Mouse (Mus musculus): Measurements from ENCODE around the gene Oprm1. TPM values are rescaled to one million over a fixed set of nuclear protein-coding genes. Genes with fewer than 3 reads are reported as not detected.

The Oprm1 gene
- polyA plus RNA-seq, 1 experiment from 2014 or later, result 0.04 TPM

DNA sequence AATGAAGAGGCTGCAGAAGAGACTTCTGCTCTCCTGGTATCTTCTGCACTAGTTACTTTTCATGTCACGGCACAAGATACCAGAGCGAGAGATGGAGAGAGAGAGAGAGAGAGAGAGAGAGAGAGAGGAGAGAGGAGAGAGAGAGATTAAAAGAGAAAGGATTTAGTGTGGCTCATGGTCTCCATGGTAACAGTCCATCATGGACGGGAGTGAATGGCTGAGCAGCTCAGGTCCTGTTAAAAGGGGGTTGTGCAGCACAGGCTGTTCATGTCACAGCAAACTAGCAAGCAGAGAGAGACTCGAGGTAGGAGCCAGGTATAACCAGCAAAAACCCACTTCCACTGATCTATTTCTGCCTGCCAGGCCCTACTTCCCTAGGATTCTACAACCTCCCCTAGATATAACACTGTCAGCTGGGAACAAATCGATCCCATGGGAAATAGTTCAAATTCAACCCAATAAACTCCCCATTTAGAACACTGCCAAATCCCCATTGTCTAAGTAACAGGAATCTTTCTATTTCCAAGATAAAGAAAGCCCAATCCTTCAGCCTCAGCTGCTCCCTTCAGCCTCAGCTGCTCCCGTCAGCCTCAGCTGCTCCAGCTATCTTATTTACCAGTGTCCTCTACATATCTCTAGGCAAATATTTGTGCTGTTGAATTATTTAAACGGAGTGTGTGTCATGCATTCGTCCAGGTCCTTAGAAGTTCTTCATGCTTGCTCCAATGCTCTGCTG lies 312.0 kb downstream of the Oprm1 start:
- 63% methylated on average over 8 of the region's 8 CpGs for WGBS
- Histone ChIP-seq H3K4me3 (replicated peaks; ENCODE audit: low read depth, low read length) (no peak overlapping the region), H3K4me1 (replicated peaks; ENCODE audit: insufficient read depth, low read length) (no peaks in the 10 kb centered on the region), H3K9me3 (replicated peaks; ENCODE audit: low read length) (no peaks in the 10 kb centered on the region), H3K36me3 (ENCODE audit: insufficient read depth, low read length) (no peaks in the 10 kb centered on the region), H3K27me3 (ENCODE audit: insufficient read depth, low read length) (no peaks in the 10 kb centered on the region), H3K4me2 (ENCODE audit: low read length) (no peak overlapping the region), H3K9ac (ENCODE audit: low read depth, low read length) (no peak overlapping the region), H3K27ac (no peak overlapping the region)
- ATAC-seq (replicated peaks; ENCODE audit: low FRiP score, low read depth) (no peak), DNase-seq (ENCODE audit: low spot score) (no peak)
- TF ChIP-seq CTCF (IDR thresholded peaks at IDR 0.05; ENCODE audit: low read depth), result no peak

DNA sequence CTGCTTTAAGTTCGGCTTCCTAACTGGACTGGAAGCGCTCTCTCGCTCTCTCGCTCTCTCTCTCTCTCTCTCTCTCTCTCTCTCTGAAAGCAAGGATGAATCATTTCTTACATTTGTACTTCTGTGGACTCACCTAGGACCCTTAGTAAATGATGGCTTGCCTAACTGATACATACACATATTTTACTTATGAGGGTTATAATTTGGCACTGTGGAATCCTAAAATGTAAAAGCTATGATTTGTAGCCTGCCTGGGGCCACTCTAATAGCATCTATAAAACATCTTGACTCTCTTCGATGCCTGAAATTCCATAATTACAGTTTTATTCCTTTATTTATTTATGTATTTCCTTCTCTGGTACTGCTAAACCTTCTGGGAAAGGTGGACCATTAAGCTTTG lies 312.6 kb downstream of the Oprm1 start:
- no peaks in the 10 kb centered on the region for H3K4me1 ChIP-seq (replicated peaks; ENCODE audit: insufficient read depth, low read length)
- no peak overlapping the region for H3K27ac ChIP-seq

DNA sequence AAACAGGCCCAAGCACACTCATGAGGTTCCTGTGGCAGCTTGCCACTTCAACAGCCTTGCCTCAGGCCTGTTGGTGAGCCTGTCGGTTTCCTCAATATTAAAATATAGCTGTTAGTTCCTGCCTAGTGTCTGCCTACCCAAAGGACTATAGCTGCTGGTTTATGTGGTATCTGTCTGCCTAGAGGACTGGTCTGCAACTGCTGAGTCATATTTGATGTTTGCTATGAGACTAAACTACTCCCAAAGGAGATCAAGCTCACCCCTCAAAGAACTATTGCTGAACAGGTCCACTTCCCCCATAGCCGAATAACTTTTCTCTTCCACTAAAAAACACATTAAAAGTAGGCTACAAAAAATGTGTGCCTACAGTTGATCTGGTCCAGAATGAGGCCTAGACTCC lies 315.9 kb downstream of the Oprm1 start:
- no peak for DNase-seq (ENCODE audit: low spot score)
- WGBS, result 83% methylated on average over 2 of the region's 2 CpGs

More for the DNA sequence above, 312.6 kb downstream of the Oprm1 start:
- Histone ChIP-seq H3K4me2 (ENCODE audit: low read length) (no peak overlapping the region), H3K4me3 (replicated peaks; ENCODE audit: low read depth, low read length) (no peak overlapping the region), H3K9ac (ENCODE audit: low read depth, low read length) (no peak overlapping the region), H3K27me3 (ENCODE audit: insufficient read depth, low read length) (no peaks in the 10 kb centered on the region), H3K9me3 (replicated peaks; ENCODE audit: low read length) (no peaks in the 10 kb centered on the region), H3K36me3 (ENCODE audit: insufficient read depth, low read length) (no peaks in the 10 kb centered on the region)
- WGBS, result 67% methylated on average over 5 of the region's 5 CpGs
- DNase-seq (ENCODE audit: low spot score) (peak; percentile 71), ATAC-seq (replicated peaks; ENCODE audit: low FRiP score, low read depth) (no peak)
- TF ChIP-seq CTCF (IDR thresholded peaks at IDR 0.05; ENCODE audit: low read depth), result no peak

DNA sequence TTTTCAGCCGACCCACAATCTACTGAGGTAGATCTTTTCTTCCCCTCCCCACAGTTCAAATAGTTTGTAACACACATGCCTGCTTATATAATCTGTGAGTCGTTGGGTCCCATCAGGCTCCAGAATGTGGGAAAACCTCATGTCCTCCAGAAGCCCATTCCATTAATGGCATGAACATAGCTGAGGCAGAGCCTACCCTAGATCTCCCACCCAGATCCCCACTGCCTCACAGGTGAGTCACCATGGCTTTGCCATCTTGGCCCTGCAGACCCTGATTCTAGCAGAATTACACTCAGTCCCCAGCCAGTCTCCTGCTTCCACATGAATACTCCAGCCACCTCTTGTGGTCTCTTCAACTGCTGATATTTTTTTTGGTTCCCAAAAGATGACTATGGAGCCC lies 317.4 kb downstream of the Oprm1 start:
- no peaks in the 10 kb centered on the region for H3K9me3 ChIP-seq (replicated peaks; ENCODE audit: low read length)
- no peak for ATAC-seq (replicated peaks; ENCODE audit: low FRiP score, low read depth)
- H3K36me3 ChIP-seq (ENCODE audit: insufficient read depth, low read length), result no peaks in the 10 kb centered on the region
- no peaks in the 10 kb centered on the region for H3K27me3 ChIP-seq (ENCODE audit: insufficient read depth, low read length)
- no peak overlapping the region for H3K4me3 ChIP-seq (replicated peaks; ENCODE audit: low read depth, low read length)
- 78% methylated on average over 2 of the region's 2 CpGs for WGBS
- no peak for TF ChIP-seq CTCF (IDR thresholded peaks at IDR 0.05; ENCODE audit: low read depth)
- DNase-seq (ENCODE audit: low spot score), result no peak
- H3K4me1 ChIP-seq (replicated peaks; ENCODE audit: insufficient read depth, low read length), result no peaks in the 10 kb centered on the region
- H3K27ac ChIP-seq, result no peak overlapping the region
- H3K9ac ChIP-seq (ENCODE audit: low read depth, low read length), result no peak overlapping the region
- no peak overlapping the region for H3K4me2 ChIP-seq (ENCODE audit: low read length)

More for the DNA sequence above, 315.9 kb downstream of the Oprm1 start:
- Histone ChIP-seq H3K9ac (ENCODE audit: low read depth, low read length) (no peak overlapping the region), H3K27ac (no peak overlapping the region), H3K36me3 (ENCODE audit: insufficient read depth, low read length) (no peaks in the 10 kb centered on the region), H3K4me1 (replicated peaks; ENCODE audit: insufficient read depth, low read length) (no peaks in the 10 kb centered on the region), H3K9me3 (replicated peaks; ENCODE audit: low read length) (no peaks in the 10 kb centered on the region), H3K4me2 (ENCODE audit: low read length) (no peak overlapping the region), H3K4me3 (replicated peaks; ENCODE audit: low read depth, low read length) (no peak overlapping the region), H3K27me3 (ENCODE audit: insufficient read depth, low read length) (no peaks in the 10 kb centered on the region)
- no peak for TF ChIP-seq CTCF (IDR thresholded peaks at IDR 0.05; ENCODE audit: low read depth)
- ATAC-seq (replicated peaks; ENCODE audit: low FRiP score, low read depth), result no peak

DNA sequence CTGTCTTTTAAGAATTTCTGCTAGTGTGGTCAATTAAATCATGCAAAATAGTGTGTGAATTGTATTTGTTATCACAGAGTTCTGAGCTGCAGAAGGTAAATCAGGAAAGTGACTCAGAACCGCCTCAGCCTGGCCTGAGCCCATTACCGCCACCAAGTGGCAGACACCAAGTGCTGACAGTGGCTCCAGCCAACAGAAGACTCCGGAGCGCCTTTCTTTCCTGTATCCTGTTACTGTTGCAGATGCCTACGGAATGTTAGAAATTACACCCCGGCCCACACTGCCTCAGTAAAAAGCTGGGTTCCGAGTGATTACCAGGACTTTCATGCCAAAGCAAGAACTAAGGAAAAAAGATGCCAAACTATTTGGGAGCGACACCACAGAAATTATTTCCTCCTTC lies 317.9 kb downstream of the Oprm1 start:
- ATAC-seq (replicated peaks; ENCODE audit: low FRiP score, low read depth), result peak; percentile 78
- Histone ChIP-seq H3K36me3 (ENCODE audit: insufficient read depth, low read length) (no peaks in the 10 kb centered on the region), H3K9me3 (replicated peaks; ENCODE audit: low read length) (no peaks in the 10 kb centered on the region), H3K9ac (ENCODE audit: low read depth, low read length) (no peak overlapping the region; the same call in 1 of the 2 replicates), H3K27me3 (ENCODE audit: insufficient read depth, low read length) (no peaks in the 10 kb centered on the region), H3K4me3 (replicated peaks; ENCODE audit: low read depth, low read length) (no peak overlapping the region), H3K27ac (peak overlapping the region; percentile 72), H3K4me2 (ENCODE audit: low read length) (peak overlapping the region; percentile 35), H3K4me1 (replicated peaks; ENCODE audit: insufficient read depth, low read length) (no peaks in the 10 kb centered on the region)
- peak; percentile 96 for TF ChIP-seq CTCF (IDR thresholded peaks at IDR 0.05; ENCODE audit: low read depth)
- peak; percentile 95 for DNase-seq (ENCODE audit: low spot score)
- WGBS, result 7% methylated on average over 8 of the region's 8 CpGs

DNA sequence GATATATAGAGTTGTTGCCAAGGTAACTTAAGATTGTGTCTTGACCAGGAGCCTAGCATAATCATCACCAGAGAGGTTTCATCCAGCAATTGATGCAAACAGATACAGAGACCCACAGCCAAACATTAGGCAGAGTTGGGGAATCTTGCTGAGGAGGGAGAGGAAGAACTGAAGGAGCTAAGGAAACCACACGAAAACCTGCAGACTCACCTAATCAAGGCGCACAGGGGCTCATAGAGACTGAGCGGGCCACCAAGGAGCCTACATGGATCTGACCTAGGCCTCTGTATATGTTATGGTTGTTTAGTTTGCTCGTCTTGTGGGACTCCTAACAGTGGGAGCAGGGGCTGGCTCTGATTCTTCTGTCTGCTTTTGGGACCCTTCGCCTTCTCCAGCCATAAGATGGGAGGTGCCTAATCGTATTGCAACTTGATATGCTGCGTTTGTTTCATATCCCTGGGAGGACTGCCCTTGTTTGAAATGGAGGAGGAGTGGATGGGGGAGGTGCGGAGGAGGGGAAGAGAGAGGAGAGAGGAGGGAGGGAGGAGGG lies 318.4 kb downstream of the Oprm1 start:
- Histone ChIP-seq H3K27ac (peak overlapping the region; percentile 72), H3K4me2 (ENCODE audit: low read length) (peak overlapping the region; percentile 35), H3K4me1 (replicated peaks; ENCODE audit: insufficient read depth, low read length) (no peaks in the 10 kb centered on the region), H3K9ac (ENCODE audit: low read depth, low read length) (peak overlapping the region; percentile 8), H3K27me3 (ENCODE audit: insufficient read depth, low read length) (no peaks in the 10 kb centered on the region), H3K9me3 (replicated peaks; ENCODE audit: low read length) (no peaks in the 10 kb centered on the region), H3K4me3 (replicated peaks; ENCODE audit: low read depth, low read length) (0 out of 2 replicates have a peak overlapping the region, but pooled peaks have one; percentile 0), H3K36me3 (ENCODE audit: insufficient read depth, low read length) (no peaks in the 10 kb centered on the region)
- DNase-seq (ENCODE audit: low spot score) (peak; percentile 76), ATAC-seq (replicated peaks; ENCODE audit: low FRiP score, low read depth) (peak; percentile 57; the same call in 1 of the 2 replicates)
- TF ChIP-seq CTCF (IDR thresholded peaks at IDR 0.05; ENCODE audit: low read depth), result no peak
- WGBS, result 24% methylated on average over 7 of the region's 8 CpGs

Data from kidney, postnatal 0 days (tissue).